Mouse (Mus musculus) retina, postnatal 7 days (tissue): ENCODE measurements at regions not wholly inside any gene's neighbourhood (a gene's known extent, or its start where the extent isn't known, plus 50 kb on each side); places are given as distances from the start of the nearest gene placed in this dataset.
A peak's percentile ranks its signal among the peaks of the same experiment; 100 is the strongest.

Experiments used
- DNase-seq: peaks from one replicate; pipeline ENCODE4 v3.0.0-alpha.2; 2012; ENCODE audit warnings: low read depth, low spot score

DNA sequence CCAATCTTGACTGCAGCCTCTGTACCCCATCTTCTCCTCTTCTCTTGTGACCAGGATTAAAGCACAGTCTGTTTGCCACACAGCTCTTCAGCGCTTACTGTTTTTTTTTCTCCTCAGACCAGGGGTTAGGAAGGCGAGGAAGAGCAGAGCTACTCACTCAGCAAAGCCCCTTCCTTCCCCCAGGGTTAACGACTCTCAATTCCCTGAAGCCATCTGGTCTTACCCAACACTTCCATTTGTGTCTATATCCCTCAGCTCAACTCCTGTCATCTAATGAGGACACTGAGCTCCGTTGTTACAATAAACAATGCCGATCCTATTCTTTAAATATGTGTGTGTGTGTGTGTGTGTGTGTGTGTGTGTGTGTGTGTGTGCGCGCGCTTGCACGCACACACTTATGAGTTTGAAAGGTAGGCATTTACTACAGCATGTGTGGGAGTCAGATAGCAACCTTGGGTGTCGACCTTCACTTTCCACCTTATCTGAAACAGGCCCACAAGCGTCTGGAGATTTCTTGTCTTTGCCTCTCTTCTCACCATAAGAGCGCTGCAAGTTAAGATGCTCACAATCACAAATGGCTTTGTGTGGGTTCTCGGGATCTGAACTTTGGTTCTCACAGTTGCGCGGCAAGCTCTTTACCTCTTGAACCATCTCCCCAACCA is 79.3 kb upstream of the Six2 start:
- no peak for DNase-seq

DNA sequence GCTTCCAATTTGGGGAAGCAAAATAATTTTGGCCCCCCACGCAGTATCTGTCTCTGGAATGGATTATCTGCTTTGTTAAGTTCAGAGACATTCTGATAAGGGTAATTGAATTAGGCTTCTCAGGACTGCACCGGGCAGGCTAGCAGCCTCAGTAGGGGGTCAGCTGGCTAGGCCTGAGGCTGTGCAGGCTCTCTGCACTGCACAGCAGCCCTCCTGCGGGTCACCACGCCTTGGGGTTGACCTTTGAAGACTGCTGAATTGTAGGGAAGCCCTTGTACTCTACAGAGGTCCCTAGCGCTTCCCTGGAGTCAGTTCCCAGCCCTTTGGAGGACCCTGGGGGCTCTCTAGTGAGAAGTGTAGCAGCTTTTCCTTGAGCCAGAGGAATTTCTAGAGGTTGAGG is 78.5 kb upstream of the Six2 start:
- DNase-seq = no peak

DNA sequence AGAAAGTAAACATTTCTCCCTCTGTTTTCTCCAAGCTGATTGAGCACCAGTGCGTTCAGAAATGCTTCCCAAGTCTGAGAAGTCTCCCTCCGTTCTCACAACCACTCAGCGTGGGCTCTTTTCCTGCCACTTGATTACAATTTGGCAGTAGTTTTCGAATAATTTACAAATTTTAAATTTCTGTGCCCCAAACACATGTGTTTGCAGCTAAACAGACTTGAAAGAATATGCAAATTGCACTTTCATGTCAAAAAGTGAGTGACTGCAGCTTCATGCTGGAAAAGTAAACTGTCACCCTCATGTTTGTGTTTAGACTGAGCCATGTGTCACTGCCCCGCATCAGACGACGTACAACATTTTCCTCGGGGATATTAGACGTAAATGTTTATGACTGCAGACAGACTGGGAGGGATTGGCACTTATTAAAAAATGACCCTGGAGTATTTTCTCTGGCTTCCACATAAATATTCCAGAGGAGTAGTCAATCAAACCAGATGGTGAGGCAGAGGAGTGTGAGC is 70.6 kb upstream of the Six2 start:
- DNase-seq = no peak

DNA sequence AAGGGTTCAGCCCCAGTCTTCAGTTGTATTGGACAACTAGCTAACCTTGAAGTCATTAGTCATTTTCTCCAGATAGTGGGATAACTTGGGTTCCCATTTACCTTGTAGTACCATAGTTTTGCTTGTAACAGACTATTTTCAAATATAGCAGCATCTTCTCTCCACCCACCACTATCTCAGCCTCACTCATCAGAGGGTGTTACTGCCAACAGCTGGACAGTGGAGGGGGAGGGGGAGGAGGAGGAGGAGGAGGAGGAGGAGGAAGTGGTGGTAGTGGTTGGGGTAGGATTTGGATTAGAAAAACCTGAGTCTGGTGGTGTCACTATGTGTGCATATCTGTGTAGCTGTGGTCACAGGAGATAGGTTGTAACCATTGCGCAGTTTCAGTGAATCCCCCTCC is 69.6 kb upstream of the Six2 start:
- no peak for DNase-seq

DNA sequence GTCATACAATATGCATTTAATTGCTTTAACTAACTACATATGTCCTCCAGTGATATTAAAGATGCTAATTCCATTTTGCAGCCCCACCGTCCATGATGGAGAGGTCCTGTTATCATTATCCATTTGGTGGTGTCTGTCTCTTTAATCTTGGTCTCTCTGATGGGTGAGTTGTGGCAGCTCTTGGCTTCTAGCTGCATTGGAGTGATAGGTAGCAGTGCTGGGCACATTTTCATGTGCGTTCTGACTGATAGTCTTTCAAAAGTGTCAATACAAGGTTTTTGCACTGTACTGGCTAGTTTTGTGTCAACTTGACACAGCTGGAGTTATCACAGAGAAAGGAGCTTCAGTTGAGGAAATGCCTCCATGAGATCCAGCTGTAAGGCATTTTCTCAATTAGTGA is 67.5 kb upstream of the Six2 start:
- DNase-seq = no peak

DNA sequence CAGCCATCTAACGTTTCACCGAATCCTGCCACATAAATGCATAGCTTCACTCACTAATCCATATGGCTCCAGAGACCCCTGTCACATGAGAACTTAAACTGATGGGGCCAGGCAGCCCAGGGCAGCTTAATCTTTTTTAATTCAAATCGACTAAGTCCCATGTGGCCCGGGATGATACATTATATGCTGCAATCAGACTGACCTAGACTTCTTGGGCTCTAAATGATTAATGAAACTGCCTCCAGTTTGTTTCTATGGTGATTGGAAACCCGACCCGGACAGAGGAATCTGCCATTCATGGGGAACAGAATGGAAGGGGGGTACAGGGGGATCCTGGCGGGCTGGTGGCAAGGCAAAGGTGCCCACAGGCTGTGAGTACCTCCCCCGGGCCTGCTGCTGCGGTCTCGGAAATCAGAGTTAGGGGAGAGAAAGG is 60.6 kb upstream of the Six2 start:
- DNase-seq = peak; percentile 9

DNA sequence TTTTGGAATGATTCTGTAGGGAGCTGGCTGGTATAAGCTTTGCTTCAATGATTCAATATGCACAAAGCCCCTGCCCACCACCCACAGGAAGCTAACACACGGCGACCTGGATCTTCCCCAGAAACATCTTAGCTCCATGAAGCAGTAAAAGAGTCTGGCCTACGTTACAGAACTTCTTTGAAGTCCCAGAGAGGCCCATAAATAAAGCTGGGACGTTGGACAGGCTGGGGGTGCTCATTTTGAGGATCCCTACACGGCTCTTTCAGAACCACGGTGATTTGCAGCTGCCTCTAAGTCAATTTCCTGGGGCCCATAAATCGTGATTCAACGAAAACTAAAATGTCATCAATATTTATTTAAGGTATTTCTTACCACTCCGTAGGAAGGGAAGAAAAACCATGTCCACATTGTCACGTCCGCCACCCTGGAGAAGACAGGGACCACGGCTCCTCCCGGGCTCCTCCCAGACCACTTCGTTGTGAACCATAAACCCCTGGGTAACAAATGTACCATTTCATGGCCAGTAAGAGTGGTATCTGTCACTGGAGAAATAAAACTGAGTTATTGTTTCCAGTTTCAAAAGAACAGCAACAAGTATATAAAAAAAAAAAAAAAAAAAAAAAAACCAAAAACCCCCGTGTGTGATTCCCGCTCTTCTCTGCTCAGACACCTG is 60.0 kb upstream of the Six2 start:
- no peak for DNase-seq
